Mouse (Mus musculus): Measurements from ENCODE around the gene Kcnj5. TPM values are rescaled to one million over a fixed set of nuclear protein-coding genes. Genes with fewer than 3 reads are reported as not detected.

The Kcnj5 gene
- polyA plus RNA-seq, 1 experiment, result not detected

DNA sequence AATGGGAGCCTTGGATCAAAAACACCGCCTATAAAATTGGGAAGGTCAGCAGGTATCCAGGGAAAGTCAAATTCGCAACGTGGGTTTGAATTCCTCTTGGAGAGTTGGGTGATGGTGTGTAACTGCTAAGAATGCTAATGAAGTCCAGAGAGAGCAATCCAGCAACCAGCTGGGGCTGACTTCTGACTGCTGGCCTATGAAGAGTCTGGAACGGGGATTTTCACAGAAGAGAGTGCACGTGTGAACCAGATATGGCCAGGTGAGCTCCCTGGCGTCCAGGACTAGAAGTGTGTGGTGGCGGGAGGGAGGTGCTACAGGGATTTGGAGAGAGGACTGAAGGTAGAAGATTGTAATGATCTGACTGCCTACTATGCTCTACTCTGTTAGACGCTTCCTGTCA, 3.9 kb upstream of the Kcnj5 start:
- H3K4me2 ChIP-seq (ENCODE audit: low read depth), result no peak overlapping the region
- TF ChIP-seq MYOG (IDR thresholded peaks at IDR 0.05; ENCODE audit: control insufficient read depth in 1 of 3, insufficient read depth in 1 of 3, insufficient read length in 2 of 3, low read depth in 2 of 3), result no peak
- no peak for TF ChIP-seq SRF (IDR thresholded peaks at IDR 0.05; ENCODE audit: control insufficient read depth, insufficient read length, low read depth)
- TF ChIP-seq POLR2A (IDR thresholded peaks at IDR 0.05; ENCODE audit: insufficient read length, low read depth), result no peak
- H3K36me3 ChIP-seq (ENCODE audit: control insufficient read depth, insufficient read depth), result no peaks in the 10 kb centered on the region
- H3ac ChIP-seq (ENCODE audit: control insufficient read depth, insufficient read length), result no peak overlapping the region
- no peaks in the 10 kb centered on the region for H3K79me2 ChIP-seq (ENCODE audit: control insufficient read depth, insufficient read depth)
- peaks cover 40% of the 10 kb centered on the region for H3K27me3 ChIP-seq (ENCODE audit: control insufficient read depth, insufficient read depth, insufficient read length)
- H3K4me3 ChIP-seq, result no peak overlapping the region

DNA sequence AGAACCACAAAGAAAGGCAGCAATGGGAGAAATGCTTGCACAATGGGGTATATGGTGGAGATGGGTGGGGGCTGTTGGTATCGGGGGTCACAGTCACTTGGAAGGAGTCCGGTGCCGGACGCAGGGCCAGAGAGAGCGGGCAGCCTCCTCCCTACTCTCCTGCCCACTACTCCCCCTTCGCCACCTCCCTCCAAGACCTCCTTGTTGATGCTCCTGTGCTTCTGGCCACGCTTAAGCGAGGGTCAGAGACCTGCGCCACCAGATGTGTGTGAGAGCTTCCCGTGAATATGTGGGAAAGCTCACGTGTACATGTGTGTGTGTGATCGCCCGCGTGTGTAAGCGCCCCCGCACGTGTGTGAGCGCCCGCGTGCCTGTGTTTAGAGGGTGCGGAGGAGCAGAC, 339 bp upstream of the Kcnj5 start:
- Histone ChIP-seq H3K27me3 (ENCODE audit: control insufficient read depth, insufficient read depth, insufficient read length) (peaks cover 47% of the 10 kb centered on the region), H3K4me2 (ENCODE audit: low read depth) (no peak overlapping the region), H3K79me2 (ENCODE audit: control insufficient read depth, insufficient read depth) (no peaks in the 10 kb centered on the region), H3ac (ENCODE audit: control insufficient read depth, insufficient read length) (no peak overlapping the region), H3K36me3 (ENCODE audit: control insufficient read depth, insufficient read depth) (no peaks in the 10 kb centered on the region), H3K4me3 (no peak overlapping the region)
- TF ChIP-seq USF1 (IDR thresholded peaks at IDR 0.05; ENCODE audit: low read depth), result no peak
- no peak for TF ChIP-seq CEBPB (IDR thresholded peaks at IDR 0.05; ENCODE audit: insufficient read depth, poor library complexity, severe bottlenecking)
- no peak for TF ChIP-seq MYOD1 (IDR thresholded peaks at IDR 0.05; ENCODE audit: control insufficient read depth in 1 of 3, insufficient read length in 2 of 3, low read depth in 2 of 3)
- TF ChIP-seq TCF3 (IDR thresholded peaks at IDR 0.05; ENCODE audit: insufficient read length, low read depth), result no peak
- no peak for TF ChIP-seq SRF (IDR thresholded peaks at IDR 0.05; ENCODE audit: control insufficient read depth, insufficient read length, low read depth)
- no peak for TF ChIP-seq TCF12 (IDR thresholded peaks at IDR 0.05; ENCODE audit: insufficient read depth, poor library complexity, severe bottlenecking)
- TF ChIP-seq E2F4 (IDR thresholded peaks at IDR 0.05; ENCODE audit: insufficient read depth), result no peak
- TF ChIP-seq MAX (IDR thresholded peaks at IDR 0.05; ENCODE audit: low read depth), result no peak
- TF ChIP-seq POLR2A (IDR thresholded peaks at IDR 0.05; ENCODE audit: insufficient read length, low read depth), result no peak
- TF ChIP-seq MYOG (IDR thresholded peaks at IDR 0.05; ENCODE audit: control insufficient read depth in 1 of 3, insufficient read depth in 1 of 3, insufficient read length in 2 of 3, low read depth in 2 of 3), result no peak
- no peak for TF ChIP-seq REST (IDR thresholded peaks at IDR 0.05; ENCODE audit: insufficient read depth, insufficient read length)
- no peak for TF ChIP-seq POLR2AphosphoS2 (IDR thresholded peaks at IDR 0.05; ENCODE audit: insufficient read length, low read depth)

DNA sequence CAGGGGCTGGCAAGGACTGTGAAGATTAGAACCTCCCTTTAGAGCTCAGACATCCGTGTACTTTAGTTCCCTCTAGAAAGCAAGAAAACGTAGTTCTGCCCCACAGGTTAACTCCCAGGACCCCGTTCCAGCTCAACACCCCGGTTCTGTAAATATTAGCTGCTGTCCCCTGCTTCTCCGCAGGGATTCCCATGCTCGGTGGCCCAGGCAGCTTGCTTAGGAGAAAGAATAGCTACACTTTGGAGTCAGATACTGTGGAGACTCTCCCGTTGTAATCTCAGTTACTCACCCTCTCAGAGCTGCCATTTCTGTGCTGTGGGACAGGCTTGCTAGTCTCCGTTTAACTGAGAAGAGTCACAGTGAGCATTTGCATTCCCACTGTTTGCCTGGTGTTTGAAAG, 1.2 kb downstream of the Kcnj5 start:
- Histone ChIP-seq H3K4me3 (no peak overlapping the region), H3K4me2 (ENCODE audit: low read depth) (no peak overlapping the region)

DNA sequence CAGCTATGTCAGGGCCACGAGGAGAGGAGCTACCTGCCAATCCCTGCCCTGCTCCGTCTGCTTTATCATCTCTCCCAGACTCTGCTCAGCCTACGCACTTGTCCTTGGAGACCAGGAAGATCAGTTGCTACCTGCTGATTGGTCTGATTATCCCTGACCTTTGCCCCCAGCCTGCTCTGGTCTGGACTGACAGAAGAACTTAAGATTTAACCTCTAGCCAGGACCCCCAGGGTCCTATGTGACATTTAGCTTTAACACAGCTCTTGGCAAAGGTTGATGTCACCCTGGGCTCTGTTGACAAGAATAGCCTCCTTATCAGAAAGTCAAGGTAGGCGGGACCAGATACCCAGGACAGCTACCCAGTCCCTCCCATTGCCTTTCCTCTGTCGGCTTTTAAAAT, 3.3 kb downstream of the Kcnj5 start:
- H3K27me3 ChIP-seq (ENCODE audit: control insufficient read depth, insufficient read depth, insufficient read length), result peaks cover 33% of the 10 kb centered on the region
- H3ac ChIP-seq (ENCODE audit: control insufficient read depth, insufficient read length), result no peak overlapping the region
- TF ChIP-seq TCF3 (IDR thresholded peaks at IDR 0.05; ENCODE audit: insufficient read length, low read depth) (no peak), MYOD1 (IDR thresholded peaks at IDR 0.05; ENCODE audit: control insufficient read depth in 1 of 3, insufficient read length in 2 of 3, low read depth in 2 of 3) (no peak), USF1 (IDR thresholded peaks at IDR 0.05; ENCODE audit: low read depth) (no peak), REST (IDR thresholded peaks at IDR 0.05; ENCODE audit: insufficient read depth, insufficient read length) (no peak), MYOG (IDR thresholded peaks at IDR 0.05; ENCODE audit: control insufficient read depth in 1 of 3, insufficient read depth in 1 of 3, insufficient read length in 2 of 3, low read depth in 2 of 3) (no peak), SRF (IDR thresholded peaks at IDR 0.05; ENCODE audit: control insufficient read depth, insufficient read length, low read depth) (no peak), E2F4 (IDR thresholded peaks at IDR 0.05; ENCODE audit: insufficient read depth) (no peak), POLR2AphosphoS2 (IDR thresholded peaks at IDR 0.05; ENCODE audit: insufficient read length, low read depth) (no peak), POLR2A (IDR thresholded peaks at IDR 0.05; ENCODE audit: insufficient read length, low read depth) (no peak)
- H3K4me3 ChIP-seq, result no peak overlapping the region
- H3K36me3 ChIP-seq (ENCODE audit: control insufficient read depth, insufficient read depth), result no peaks in the 10 kb centered on the region
- no peaks in the 10 kb centered on the region for H3K79me2 ChIP-seq (ENCODE audit: control insufficient read depth, insufficient read depth)
- H3K4me2 ChIP-seq (ENCODE audit: low read depth), result no peak overlapping the region

More for the DNA sequence above, 1.2 kb downstream of the Kcnj5 start:
- no peaks in the 10 kb centered on the region for H3K79me2 ChIP-seq (ENCODE audit: control insufficient read depth, insufficient read depth)
- H3K27me3 ChIP-seq (ENCODE audit: control insufficient read depth, insufficient read depth, insufficient read length), result peaks cover 47% of the 10 kb centered on the region
- H3ac ChIP-seq (ENCODE audit: control insufficient read depth, insufficient read length), result no peak overlapping the region
- TF ChIP-seq POLR2AphosphoS2 (IDR thresholded peaks at IDR 0.05; ENCODE audit: insufficient read length, low read depth) (no peak), TCF3 (IDR thresholded peaks at IDR 0.05; ENCODE audit: insufficient read length, low read depth) (no peak), E2F4 (IDR thresholded peaks at IDR 0.05; ENCODE audit: insufficient read depth) (no peak)
- no peaks in the 10 kb centered on the region for H3K36me3 ChIP-seq (ENCODE audit: control insufficient read depth, insufficient read depth)

DNA sequence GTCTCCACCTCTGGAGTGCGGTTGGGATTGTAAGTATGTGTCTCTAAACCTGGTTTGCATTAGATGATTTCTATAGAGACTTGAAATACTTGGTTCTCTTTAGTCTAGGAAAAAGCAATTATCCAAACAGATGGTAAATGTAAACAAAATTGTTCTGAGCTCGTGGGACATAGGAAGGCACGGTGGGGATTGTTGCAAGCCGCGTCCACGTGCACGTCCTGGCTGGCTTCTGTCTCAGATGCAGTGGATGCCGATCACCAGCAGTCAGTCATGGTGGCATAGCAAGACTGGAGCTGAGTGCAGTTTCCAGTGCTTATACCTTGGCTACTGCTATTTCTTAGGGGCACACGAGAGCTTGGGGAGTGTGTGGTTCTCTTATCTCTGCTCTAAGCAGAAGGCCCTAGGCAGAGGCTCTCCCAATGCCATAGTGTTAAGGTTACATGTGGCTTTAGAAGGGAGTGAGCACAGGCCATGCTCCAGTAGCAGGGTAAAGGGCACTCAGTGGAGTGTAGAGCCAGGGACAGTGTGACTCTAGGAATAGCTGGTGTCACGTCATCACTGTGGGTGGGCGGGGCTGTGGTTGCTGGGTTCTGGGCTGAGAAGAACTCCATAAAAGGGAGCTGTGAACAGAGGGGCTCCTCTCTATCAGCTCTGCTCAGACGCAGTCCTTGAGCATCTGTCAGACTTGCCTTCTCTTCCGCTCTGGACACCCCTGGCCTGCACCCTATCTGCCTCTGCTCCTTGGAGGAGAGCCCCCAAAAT, 8.6 kb downstream of the Kcnj5 start:
- no peak overlapping the region for H3K4me3 ChIP-seq
- H3ac ChIP-seq (ENCODE audit: control insufficient read depth, insufficient read length), result no peak overlapping the region
- no peaks in the 10 kb centered on the region for H3K36me3 ChIP-seq (ENCODE audit: control insufficient read depth, insufficient read depth)
- TF ChIP-seq MYOG (IDR thresholded peaks at IDR 0.05; ENCODE audit: control insufficient read depth in 1 of 3, insufficient read depth in 1 of 3, insufficient read length in 2 of 3, low read depth in 2 of 3), result no peak
- no peak for TF ChIP-seq MAX (IDR thresholded peaks at IDR 0.05; ENCODE audit: low read depth)
- TF ChIP-seq MYOD1 (IDR thresholded peaks at IDR 0.05; ENCODE audit: control insufficient read depth in 1 of 3, insufficient read length in 2 of 3, low read depth in 2 of 3), result no peak
- TF ChIP-seq CEBPB (IDR thresholded peaks at IDR 0.05; ENCODE audit: insufficient read depth, poor library complexity, severe bottlenecking), result no peak
- no peak overlapping the region for H3K4me2 ChIP-seq (ENCODE audit: low read depth)
- H3K27me3 ChIP-seq (ENCODE audit: control insufficient read depth, insufficient read depth, insufficient read length), result peaks cover 8% of the 10 kb centered on the region
- H3K79me2 ChIP-seq (ENCODE audit: control insufficient read depth, insufficient read depth), result no peaks in the 10 kb centered on the region

Measured in myocyte (in vitro differentiated cells).